Mouse (Mus musculus) kidney, embryonic 14.5 days (tissue): Measurements from ENCODE around the gene Zfp105. TPM values are rescaled to one million over a fixed set of nuclear protein-coding genes. Genes with fewer than 3 reads are reported as not detected.
A peak's percentile ranks its signal among the peaks of the same experiment; 100 is the strongest.

Experiments
- ATAC-seq: fragments of 200-750 bp; cut with Nextera tagmentation; 2 replicates; pipeline ENCODE4 v1.8.0; 2017; ENCODE audit warnings: moderate number of reproducible peaks, mild to moderate bottlenecking, moderate TSS enrichment, moderate library complexity; ENCODE audit not compliant: low FRiP score, low TSS enrichment
- H3K27ac ChIP-seq: fragments of 300-500 bp; sonication (generic); 2 replicates; pipeline ENCODE4 v1.5.1; 2014; ENCODE audit warnings: low read depth, mild to moderate bottlenecking, low read length, moderate library complexity, mixed read lengths
- H3K27me3 ChIP-seq: fragments of 300-500 bp; sonication (generic); 2 replicates; pipeline ENCODE4 v1.6.1; 2014; ENCODE audit warnings: mild to moderate bottlenecking, low read length; ENCODE audit not compliant: control insufficient read depth, insufficient read depth
- H3K36me3 ChIP-seq: fragments of 300-500 bp; sonication (generic); 2 replicates; pipeline ENCODE4 v1.6.1; 2014; ENCODE audit warnings: low read length, mixed read lengths; ENCODE audit not compliant: control insufficient read depth, insufficient read depth
- H3K4me1 ChIP-seq: fragments of 300-500 bp; sonication (generic); 2 replicates; pipeline ENCODE4 v1.6.1; 2014; ENCODE audit warnings: low read length, mixed read lengths; ENCODE audit not compliant: control insufficient read depth, insufficient read depth
- H3K4me2 ChIP-seq: fragments of 300-500 bp; sonication (generic); replicated peaks from 2 replicates; pipeline ENCODE4 v1.6.1; 2014; ENCODE audit warnings: low read depth, mild to moderate bottlenecking, low read length
- H3K4me3 ChIP-seq: fragments of 300-500 bp; sonication (generic); 2 replicates; pipeline ENCODE4 v1.5.1; 2014; ENCODE audit warnings: mild to moderate bottlenecking, low read length
- H3K9ac ChIP-seq: fragments of 300-500 bp; sonication (generic); 2 replicates; pipeline ENCODE4 v1.6.1; 2014; ENCODE audit warnings: low read depth, mild to moderate bottlenecking, low read length, moderate library complexity
- H3K9me3 ChIP-seq: fragments of 300-500 bp; sonication (generic); 2 replicates; pipeline ENCODE4 v1.6.1; 2016; ENCODE audit warnings: low read length; ENCODE audit not compliant: control insufficient read depth
- WGBS: fragments of 180-500 bp; shearing (Covaris S2); extraction: QIAGEN DNeasy Blood & Tissue Kit; methylation state at CpG from one replicate; pipeline ENCODE4 v1.1.7; 2014; 5-methylcytosine and 5-hydroxymethylcytosine counted together
- polyA plus RNA-seq: library from polyadenylated mRNA; unstranded; fragments of >200 nt; fragmentation: Nextera tagmentation; extraction: Ambion mirVana; gene quantifications from 2 replicates; pipeline ENCODE4 v1.2.1, GENCODE M21; 2014

Gene Zfp105
- 20.8 and 28.6 TPM in 2 replicates for polyA plus RNA-seq

DNA sequence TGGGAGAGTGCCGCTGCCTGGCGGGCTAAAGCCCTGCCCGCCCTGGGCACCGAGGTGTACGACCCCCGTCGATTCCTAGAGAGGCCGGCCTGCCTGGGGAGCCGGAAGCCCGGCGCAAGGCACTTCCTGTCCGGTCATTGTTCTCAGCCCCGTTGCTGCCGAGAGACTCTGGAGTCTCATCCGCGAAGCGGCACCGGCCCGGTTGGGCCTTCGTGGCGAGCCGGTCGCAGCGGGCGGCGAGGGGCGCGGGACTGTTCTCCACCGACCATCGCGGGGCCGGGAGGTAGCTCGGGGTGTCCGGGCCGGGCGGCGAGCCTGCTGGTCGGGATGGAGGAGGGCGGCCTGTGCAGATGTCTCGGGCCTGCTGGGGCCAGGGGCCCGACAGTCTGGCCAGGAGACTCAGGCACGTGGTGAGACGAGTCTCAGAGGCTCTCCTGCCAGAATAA, at the start of gene Zfp105:
Zfp105 (plus strand) TSS at position 137 of the 446 bp plus-strand sequence.
- H3K4me3 ChIP-seq = peak within 1 kb of the TSS; percentile 78
- H3K4me1 ChIP-seq = peaks cover 7% of the 10 kb centered on the region
- peaks cover 4% of the 10 kb centered on the region; the same call in 1 of the 2 replicates for H3K27me3 ChIP-seq
- no peaks in the 10 kb centered on the region for H3K9me3 ChIP-seq
- ATAC-seq = peak; percentile 99
- H3K36me3 ChIP-seq = peaks cover 34% of the 10 kb centered on the region
- H3K4me2 ChIP-seq = peak within 1 kb of the TSS; percentile 66
- WGBS = under 1% methylated on average over 43 of the region's 43 CpGs
- peak within 1 kb of the TSS; percentile 96 for H3K9ac ChIP-seq
- peak within 1 kb of the TSS; percentile 67; the same call in 1 of the 2 replicates for H3K27ac ChIP-seq

DNA sequence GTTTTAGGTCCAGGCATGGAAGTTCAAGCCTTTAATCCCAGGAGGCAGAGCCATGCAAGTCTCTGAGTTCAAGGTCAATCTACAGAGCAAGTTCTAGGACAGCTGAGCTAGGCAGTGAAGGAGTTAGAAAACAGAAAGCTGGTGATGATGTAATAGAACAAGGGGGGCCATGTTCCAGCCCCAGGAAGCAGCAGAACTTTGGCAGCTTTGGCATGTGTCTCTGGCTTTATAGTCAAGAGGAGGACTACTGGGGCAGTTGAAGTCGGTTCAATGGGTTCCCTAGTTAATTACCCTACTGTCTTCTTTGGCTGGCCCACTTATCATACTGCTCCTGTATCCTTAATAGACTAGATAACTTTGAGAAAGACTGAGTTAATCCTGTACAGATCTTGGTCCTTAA, 48.2 kb upstream of the Zfp105 start:
- Histone ChIP-seq H3K4me3 (no peak overlapping the region), H3K27me3 (no peaks in the 10 kb centered on the region)
- no peak for ATAC-seq

DNA sequence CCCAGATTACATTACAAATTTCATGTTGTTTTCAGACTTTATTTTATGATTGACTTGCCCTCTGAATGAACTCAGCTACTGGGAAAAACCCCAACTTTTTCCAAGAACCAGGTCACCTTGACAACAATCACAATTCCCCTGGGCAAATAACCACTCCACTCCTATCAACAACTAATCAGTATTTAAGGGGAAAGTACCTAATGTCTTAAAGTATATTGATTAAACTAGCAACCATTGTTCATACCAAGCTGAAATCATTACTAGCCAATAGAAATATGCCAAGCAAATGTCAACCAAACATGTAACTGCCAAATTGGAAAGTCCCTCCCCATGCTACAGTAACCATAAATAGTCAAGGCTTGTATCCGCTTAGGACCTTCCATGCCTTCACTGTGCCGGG, 47.7 kb upstream of the Zfp105 start:
- no peak for ATAC-seq

More for the DNA sequence above, 48.2 kb upstream of the Zfp105 start:
- H3K27ac ChIP-seq = no peak overlapping the region
- 59% methylated on average over 1 of the region's 1 CpGs for WGBS
- H3K36me3 ChIP-seq = no peaks in the 10 kb centered on the region
- H3K4me1 ChIP-seq = no peaks in the 10 kb centered on the region
- 0 out of 2 replicates have a peak, but pooled peaks cover 3% of the 10 kb centered on the region for H3K9me3 ChIP-seq
- no peak overlapping the region for H3K9ac ChIP-seq
- H3K4me2 ChIP-seq = no peak overlapping the region

GRCm38 (mm10) chr9:122885385-122885784, 37.5 kb upstream of the Zfp105 start, which contains the start of gene Zkscan7:
Zkscan7 (plus strand) TSS chr9:122885685.
- Histone ChIP-seq H3K36me3 (no peaks in the 10 kb centered on the region; the same call in 1 of the 2 replicates), H3K4me3 (peak within 1 kb of the TSS; percentile 82), H3K4me2 (peak within 1 kb of the TSS; percentile 84), H3K4me1 (0 out of 2 replicates have a peak, but pooled peaks cover 2% of the 10 kb centered on the region), H3K9me3 (0 out of 2 replicates have a peak, but pooled peaks cover 3% of the 10 kb centered on the region), H3K27ac (no peak within 1 kb of the TSS), H3K27me3 (no peaks in the 10 kb centered on the region), H3K9ac (no peak within 1 kb of the TSS)
- no peak for ATAC-seq
- 89% methylated on average over 3 of the region's 3 CpGs for WGBS

More for the DNA sequence above, 47.7 kb upstream of the Zfp105 start:
- no peak overlapping the region for H3K4me2 ChIP-seq
- H3K4me1 ChIP-seq = no peaks in the 10 kb centered on the region
- no peaks in the 10 kb centered on the region for H3K36me3 ChIP-seq
- H3K4me3 ChIP-seq = no peak overlapping the region
- no peak overlapping the region for H3K27ac ChIP-seq
- 90% methylated on average over 2 of the region's 2 CpGs for WGBS
- no peak overlapping the region for H3K9ac ChIP-seq
- H3K27me3 ChIP-seq = no peaks in the 10 kb centered on the region
- H3K9me3 ChIP-seq = 0 out of 2 replicates have a peak, but pooled peaks cover 3% of the 10 kb centered on the region

DNA sequence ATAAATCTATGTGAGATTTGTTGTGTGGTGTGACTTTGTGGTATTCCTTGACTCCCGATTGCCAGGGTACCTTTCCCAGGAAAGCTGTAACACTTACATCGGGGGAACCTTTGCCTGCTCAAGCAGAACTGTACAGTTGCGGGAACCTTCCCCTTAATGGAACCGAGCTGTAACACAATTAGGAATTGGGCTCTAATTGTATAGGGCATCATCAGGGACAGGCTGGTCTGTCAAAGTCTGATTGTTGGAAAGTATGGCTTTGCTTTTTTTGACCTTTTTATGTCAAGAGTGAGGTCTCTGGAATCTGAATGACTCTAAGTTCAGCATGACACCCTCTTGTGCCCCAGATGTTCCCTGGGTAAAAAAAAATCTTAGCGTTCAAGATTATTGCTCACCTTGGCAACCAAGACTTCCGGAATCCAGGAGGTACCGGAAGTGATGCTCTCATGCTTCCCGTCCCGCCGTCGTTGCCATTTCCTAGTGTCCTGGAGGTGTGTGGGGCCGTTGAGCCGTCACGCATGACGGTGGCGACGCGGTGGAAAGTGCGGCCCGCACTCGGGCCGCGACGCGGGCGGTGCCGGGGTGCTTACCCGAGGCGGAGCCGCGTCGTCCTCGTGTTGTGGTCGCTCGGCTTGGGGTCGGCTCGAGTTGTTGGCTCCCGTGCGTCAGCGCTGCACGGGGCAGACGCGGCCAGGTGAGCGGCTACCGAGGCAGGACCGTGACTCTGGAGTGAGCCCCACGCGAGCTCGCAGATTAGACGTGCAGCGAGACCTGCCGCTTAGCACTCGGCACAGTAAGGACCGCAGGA, 36.3 kb upstream of the Zfp105 start:
- 5% methylated on average over 54 of the region's 54 CpGs for WGBS
- Histone ChIP-seq H3K9ac (peak overlapping the region; percentile 86), H3K36me3 (no peaks in the 10 kb centered on the region; the same call in 1 of the 2 replicates), H3K27ac (peak overlapping the region; percentile 37; the same call in 1 of the 2 replicates), H3K4me3 (peak overlapping the region; percentile 82), H3K4me2 (peak overlapping the region; percentile 84), H3K27me3 (no peaks in the 10 kb centered on the region), H3K9me3 (0 out of 2 replicates have a peak, but pooled peaks cover 3% of the 10 kb centered on the region), H3K4me1 (0 out of 2 replicates have a peak, but pooled peaks cover 2% of the 10 kb centered on the region)
- peak; percentile 90 for ATAC-seq

DNA sequence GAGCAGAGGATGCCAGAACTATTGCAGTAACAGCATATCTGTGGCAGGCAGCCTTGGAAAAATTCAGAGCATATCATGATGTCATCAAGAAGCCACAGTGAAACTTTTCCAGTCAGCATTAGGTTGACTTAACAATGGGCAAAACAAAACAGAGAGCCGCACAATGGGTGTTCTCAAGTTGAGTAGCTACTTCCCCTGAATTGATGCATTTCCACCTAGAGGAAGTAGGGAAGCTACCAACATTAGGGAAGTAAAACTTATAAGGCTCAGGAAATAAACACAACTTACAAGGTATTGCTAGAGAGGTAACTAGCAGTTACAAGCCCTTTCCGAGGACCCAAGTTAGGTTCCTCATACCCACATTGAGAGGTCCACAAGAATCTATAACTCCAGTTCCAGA, 21.8 kb upstream of the Zfp105 start:
- no peak overlapping the region for H3K27ac ChIP-seq
- H3K36me3 ChIP-seq = no peaks in the 10 kb centered on the region
- no peaks in the 10 kb centered on the region for H3K4me1 ChIP-seq
- 95% methylated on average over 2 of the region's 2 CpGs for WGBS
- no peaks in the 10 kb centered on the region for H3K27me3 ChIP-seq
- no peak overlapping the region for H3K9ac ChIP-seq
- ATAC-seq = no peak
- H3K9me3 ChIP-seq = peaks cover 3% of the 10 kb centered on the region; the same call in 1 of the 2 replicates
- H3K4me3 ChIP-seq = no peak overlapping the region
- H3K4me2 ChIP-seq = no peak overlapping the region

GRCm38 (mm10) chr9:122902717-122903535, 19.9 kb upstream of the Zfp105 start:
- peak overlapping the region; percentile 73 for H3K9ac ChIP-seq
- peak overlapping the region; percentile 79 for H3K4me2 ChIP-seq
- H3K4me3 ChIP-seq = peak overlapping the region; percentile 66
- WGBS = 12% methylated on average over 32 of the region's 32 CpGs
- ATAC-seq = peak; percentile 100
- no peaks in the 10 kb centered on the region for H3K27me3 ChIP-seq
- H3K9me3 ChIP-seq = no peaks in the 10 kb centered on the region
- H3K4me1 ChIP-seq = no peaks in the 10 kb centered on the region
- H3K36me3 ChIP-seq = no peaks in the 10 kb centered on the region
- no peak overlapping the region for H3K27ac ChIP-seq

- no peak; the same call in 1 of the 2 replicates for ATAC-seq
- 22% methylated on average over 3 of the region's 3 CpGs for WGBS
- H3K27me3 ChIP-seq = peaks cover 4% of the 10 kb centered on the region; the same call in 1 of the 2 replicates
These were observed 436 bp upstream of the Zfp105 start for GRCm38 (mm10) chr9:122922436-122922835.

More at GRCm38 (mm10) chr9:122922436-122922835, 436 bp upstream of the Zfp105 start:
- H3K9ac ChIP-seq = peak overlapping the region; percentile 96; the same call in 1 of the 2 replicates
- peak overlapping the region; percentile 78; the same call in 1 of the 2 replicates for H3K4me3 ChIP-seq
- H3K36me3 ChIP-seq = peaks cover 29% of the 10 kb centered on the region
- peak overlapping the region; percentile 66 for H3K4me2 ChIP-seq
- peaks cover 7% of the 10 kb centered on the region for H3K4me1 ChIP-seq
- H3K9me3 ChIP-seq = no peaks in the 10 kb centered on the region
- H3K27ac ChIP-seq = no peak overlapping the region
